Mouse (Mus musculus): ENCODE data around the gene Jdp2. TPM values are rescaled to one million over a fixed set of nuclear protein-coding genes. Genes with fewer than 3 reads are reported as not detected.

Gene Jdp2
- polyA plus RNA-seq (2016; fragmentation: Nextera tagmentation; extraction: Ambion mirVana), result 0.17 and 0.25 TPM in 2 replicates

- peak within 1 kb of the TSS; percentile 62 for H3K9ac ChIP-seq
- no peaks in the 10 kb centered on the region for H3K9me3 ChIP-seq (replicated peaks)
- H3K36me3 ChIP-seq, result no peaks in the 10 kb centered on the region
- H3K27ac ChIP-seq, result peak within 1 kb of the TSS; percentile 56
- H3K4me1 ChIP-seq, result peaks cover 26% of the 10 kb centered on the region
- peak within 1 kb of the TSS; percentile 63 for H3K4me3 ChIP-seq
- peak; percentile 59 for ATAC-seq
- WGBS (ENCODE audit: insufficient replicate concordance), result under 1% methylated on average over 64 of the region's 90 CpGs
- peak within 1 kb of the TSS; percentile 72 for H3K4me2 ChIP-seq
- H3K27me3 ChIP-seq (replicated peaks), result peaks cover 83% of the 10 kb centered on the region
These were observed at the start of gene Jdp2 for GRCm38 (mm10) chr12:85598611-85599477. TSS of gene Jdp2 (plus strand) at chr12:85599027.

- H3K4me3 ChIP-seq, result no peak overlapping the region
- H3K27ac ChIP-seq, result no peak overlapping the region
- H3K4me1 ChIP-seq, result no peaks in the 10 kb centered on the region
- H3K4me2 ChIP-seq, result no peak overlapping the region
- H3K36me3 ChIP-seq, result no peaks in the 10 kb centered on the region
- no peak overlapping the region for H3K9ac ChIP-seq
- H3K27me3 ChIP-seq (replicated peaks), result no peaks in the 10 kb centered on the region; the same call in 1 of the 2 replicates
- WGBS (ENCODE audit: insufficient replicate concordance), result 75% methylated on average over 8 of the region's 8 CpGs
- no peak for ATAC-seq
- H3K9me3 ChIP-seq (replicated peaks), result no peaks in the 10 kb centered on the region
These were observed 49.2 kb upstream of the Jdp2 start for GRCm38 (mm10) chr12:85549661-85550060.

- Histone ChIP-seq H3K4me2 (no peak overlapping the region), H3K4me3 (no peak overlapping the region), H3K27me3 (replicated peaks) (no peaks in the 10 kb centered on the region; the same call in 1 of the 2 replicates), H3K9me3 (replicated peaks) (no peaks in the 10 kb centered on the region), H3K27ac (no peak overlapping the region), H3K4me1 (no peaks in the 10 kb centered on the region), H3K36me3 (no peaks in the 10 kb centered on the region), H3K9ac (no peak overlapping the region)
- ATAC-seq, result no peak
- WGBS (ENCODE audit: insufficient replicate concordance), result 70% methylated on average over 4 of the region's 4 CpGs
These were observed 48.4 kb upstream of the Jdp2 start for GRCm38 (mm10) chr12:85550435-85550834.

- Histone ChIP-seq H3K4me2 (no peak overlapping the region), H3K27me3 (replicated peaks) (0 out of 2 replicates have a peak, but pooled peaks cover 6% of the 10 kb centered on the region), H3K27ac (no peak overlapping the region), H3K4me1 (no peaks in the 10 kb centered on the region), H3K36me3 (no peaks in the 10 kb centered on the region), H3K9me3 (replicated peaks) (no peaks in the 10 kb centered on the region), H3K4me3 (no peak overlapping the region), H3K9ac (no peak overlapping the region)
- 61% methylated on average over 10 of the region's 10 CpGs for WGBS (ENCODE audit: insufficient replicate concordance)
- no peak for ATAC-seq
These were observed 39.5 kb upstream of the Jdp2 start for GRCm38 (mm10) chr12:85559299-85559698.

GRCm38 (mm10) chr12:85565441-85565840 lies 33.4 kb upstream of the Jdp2 start:
- H3K36me3 ChIP-seq, result no peaks in the 10 kb centered on the region
- 60% methylated on average over 2 of the region's 2 CpGs for WGBS (ENCODE audit: insufficient replicate concordance)
- H3K27me3 ChIP-seq (replicated peaks), result 0 out of 2 replicates have a peak, but pooled peaks cover 6% of the 10 kb centered on the region
- no peaks in the 10 kb centered on the region for H3K9me3 ChIP-seq (replicated peaks)
- no peak overlapping the region for H3K4me3 ChIP-seq
- no peak for ATAC-seq
- H3K27ac ChIP-seq, result no peak overlapping the region
- H3K4me2 ChIP-seq, result no peak overlapping the region
- no peaks in the 10 kb centered on the region for H3K4me1 ChIP-seq
- H3K9ac ChIP-seq, result no peak overlapping the region

- Histone ChIP-seq H3K4me2 (no peak overlapping the region), H3K9me3 (replicated peaks) (no peaks in the 10 kb centered on the region), H3K27me3 (replicated peaks) (peaks cover 11% of the 10 kb centered on the region; the same call in 1 of the 2 replicates), H3K9ac (no peak overlapping the region), H3K4me3 (no peak overlapping the region), H3K36me3 (no peaks in the 10 kb centered on the region), H3K4me1 (no peaks in the 10 kb centered on the region), H3K27ac (no peak overlapping the region)
- 65% methylated on average over 3 of the region's 3 CpGs for WGBS (ENCODE audit: insufficient replicate concordance)
- no peak for ATAC-seq
These were observed 30.5 kb upstream of the Jdp2 start for GRCm38 (mm10) chr12:85568298-85568697.

GRCm38 (mm10) chr12:85569393-85570157 lies 29.3 kb upstream of the Jdp2 start:
- no peaks in the 10 kb centered on the region for H3K9me3 ChIP-seq (replicated peaks)
- no peaks in the 10 kb centered on the region for H3K4me1 ChIP-seq
- ATAC-seq, result no peak
- peaks cover 7% of the 10 kb centered on the region; the same call in 1 of the 2 replicates for H3K27me3 ChIP-seq (replicated peaks)
- 29% methylated on average over 12 of the region's 12 CpGs for WGBS (ENCODE audit: insufficient replicate concordance)
- H3K4me3 ChIP-seq, result no peak overlapping the region
- no peak overlapping the region for H3K4me2 ChIP-seq
- no peak overlapping the region for H3K9ac ChIP-seq
- no peak overlapping the region for H3K27ac ChIP-seq
- H3K36me3 ChIP-seq, result no peaks in the 10 kb centered on the region

- Histone ChIP-seq H3K9me3 (replicated peaks) (no peaks in the 10 kb centered on the region), H3K9ac (no peak overlapping the region), H3K27me3 (replicated peaks) (peaks cover 7% of the 10 kb centered on the region; the same call in 1 of the 2 replicates), H3K4me3 (no peak overlapping the region), H3K36me3 (no peaks in the 10 kb centered on the region), H3K4me2 (no peak overlapping the region), H3K27ac (no peak overlapping the region), H3K4me1 (no peaks in the 10 kb centered on the region)
- WGBS (ENCODE audit: insufficient replicate concordance), result 65% methylated on average over 1 of the region's 1 CpGs
- ATAC-seq, result no peak
These were observed 28.7 kb upstream of the Jdp2 start for GRCm38 (mm10) chr12:85570158-85570540.

- no peaks in the 10 kb centered on the region for H3K9me3 ChIP-seq (replicated peaks)
- H3K27ac ChIP-seq, result no peak overlapping the region
- no peak overlapping the region for H3K4me2 ChIP-seq
- peaks cover 7% of the 10 kb centered on the region; the same call in 1 of the 2 replicates for H3K27me3 ChIP-seq (replicated peaks)
- no peak overlapping the region for H3K4me3 ChIP-seq
- ATAC-seq, result no peak
- no peak overlapping the region for H3K9ac ChIP-seq
- no peaks in the 10 kb centered on the region for H3K4me1 ChIP-seq
- WGBS (ENCODE audit: insufficient replicate concordance), result 55% methylated on average over 11 of the region's 11 CpGs
- H3K36me3 ChIP-seq, result no peaks in the 10 kb centered on the region
These were observed 27.5 kb upstream of the Jdp2 start for GRCm38 (mm10) chr12:85571312-85571711.

- no peaks in the 10 kb centered on the region for H3K36me3 ChIP-seq
- H3K4me2 ChIP-seq, result no peak overlapping the region
- no peak overlapping the region for H3K9ac ChIP-seq
- H3K4me3 ChIP-seq, result no peak overlapping the region
- ATAC-seq, result no peak
- WGBS (ENCODE audit: insufficient replicate concordance), result 28% methylated on average over 10 of the region's 10 CpGs
- H3K4me1 ChIP-seq, result no peaks in the 10 kb centered on the region
- no peak overlapping the region for H3K27ac ChIP-seq
- no peaks in the 10 kb centered on the region for H3K9me3 ChIP-seq (replicated peaks)
- peaks cover 7% of the 10 kb centered on the region; the same call in 1 of the 2 replicates for H3K27me3 ChIP-seq (replicated peaks)
These were observed 26.8 kb upstream of the Jdp2 start for GRCm38 (mm10) chr12:85572047-85572475.

GRCm38 (mm10) chr12:85574806-85575495 lies 23.9 kb upstream of the Jdp2 start:
- H3K9me3 ChIP-seq (replicated peaks), result no peaks in the 10 kb centered on the region
- ATAC-seq, result no peak
- peaks cover 7% of the 10 kb centered on the region; the same call in 1 of the 2 replicates for H3K27me3 ChIP-seq (replicated peaks)
- H3K4me3 ChIP-seq, result no peak overlapping the region
- no peak overlapping the region for H3K27ac ChIP-seq
- no peaks in the 10 kb centered on the region for H3K36me3 ChIP-seq
- no peaks in the 10 kb centered on the region for H3K4me1 ChIP-seq
- WGBS (ENCODE audit: insufficient replicate concordance), result 26% methylated on average over 6 of the region's 6 CpGs
- H3K9ac ChIP-seq, result no peak overlapping the region
- H3K4me2 ChIP-seq, result no peak overlapping the region

All from liver, embryonic 12.5 days (tissue).